Mouse (Mus musculus): ENCODE measurements around the gene Fus. TPM values are rescaled to one million over a fixed set of nuclear protein-coding genes. Genes with fewer than 3 reads are reported as not detected.

Fus gene
- polyA plus RNA-seq, 1 experiment: 763 TPM

- Histone ChIP-seq H3K4me3 (replicated peaks; ENCODE audit: control insufficient read depth, low read depth, low read length) (no peak overlapping the region), H3K4me1 (ENCODE audit: control insufficient read depth, insufficient read depth, low read length) (peaks cover 3% of the 10 kb centered on the region), H3K27ac (ENCODE audit: control insufficient read depth, insufficient read depth, low read depth, low read length, poor library complexity) (no peak overlapping the region)
- no peak for TF ChIP-seq POLR2A (IDR thresholded peaks at IDR 0.05; ENCODE audit: borderline replicate concordance, control insufficient read depth, low read depth, low read length)
- no peak for TF ChIP-seq CTCF (IDR thresholded peaks at IDR 0.05; ENCODE audit: control insufficient read depth, insufficient read depth, low read length)
- WGBS: 88% methylated on average over 11 of the region's 11 CpGs
Measured at GRCm38 (mm10) chr7:127926846-127927245, 40.4 kb upstream of the Fus start.

GRCm38 (mm10) chr7:127927726-127928125 is 39.5 kb upstream of the Fus start:
- Histone ChIP-seq H3K27ac (ENCODE audit: control insufficient read depth, insufficient read depth, low read depth, low read length, poor library complexity) (no peak overlapping the region), H3K4me3 (replicated peaks; ENCODE audit: control insufficient read depth, low read depth, low read length) (no peak overlapping the region), H3K4me1 (ENCODE audit: control insufficient read depth, insufficient read depth, low read length) (no peaks in the 10 kb centered on the region; the same call in 1 of the 2 replicates)
- TF ChIP-seq CTCF (IDR thresholded peaks at IDR 0.05; ENCODE audit: control insufficient read depth, insufficient read depth, low read length) (no peak), POLR2A (IDR thresholded peaks at IDR 0.05; ENCODE audit: borderline replicate concordance, control insufficient read depth, low read depth, low read length) (no peak)
- WGBS: 92% methylated on average over 11 of the region's 11 CpGs

- H3K4me3 ChIP-seq (replicated peaks; ENCODE audit: control insufficient read depth, low read depth, low read length): no peak overlapping the region
- H3K4me1 ChIP-seq (ENCODE audit: control insufficient read depth, insufficient read depth, low read length): no peaks in the 10 kb centered on the region
- H3K27ac ChIP-seq (ENCODE audit: control insufficient read depth, insufficient read depth, low read depth, low read length, poor library complexity): no peak overlapping the region
- 84% methylated on average over 5 of the region's 5 CpGs for WGBS
- no peak for TF ChIP-seq CTCF (IDR thresholded peaks at IDR 0.05; ENCODE audit: control insufficient read depth, insufficient read depth, low read length)
- TF ChIP-seq POLR2A (IDR thresholded peaks at IDR 0.05; ENCODE audit: borderline replicate concordance, control insufficient read depth, low read depth, low read length): no peak
Measured at GRCm38 (mm10) chr7:127928596-127928995, 38.7 kb upstream of the Fus start.

DNA sequence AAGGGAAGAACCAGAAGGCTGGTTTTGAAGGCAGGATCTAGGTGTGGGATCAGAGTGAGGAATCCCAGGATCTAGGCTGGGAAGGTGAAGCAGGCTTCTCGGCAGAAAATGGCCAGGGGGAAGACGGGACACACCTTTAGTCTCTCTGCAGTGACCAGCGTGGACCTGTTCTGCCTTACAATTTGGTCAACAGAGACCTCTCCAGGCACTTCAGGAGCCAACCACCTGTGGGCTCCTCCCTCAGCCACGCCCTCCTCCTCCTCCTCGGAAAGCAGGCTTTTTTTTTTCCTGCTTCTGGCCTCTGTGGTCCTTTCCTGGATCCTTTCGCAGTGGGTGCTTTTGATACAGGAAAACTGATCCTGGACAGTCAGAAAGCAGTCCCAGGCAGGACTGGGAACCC is 37.3 kb upstream of the Fus start, which contains the start of gene Prss8:
Gene Prss8, minus strand, starts transcription at position 182 of the 400 bp plus-strand sequence.
- Histone ChIP-seq H3K4me3 (replicated peaks; ENCODE audit: control insufficient read depth, low read depth, low read length) (no peak within 1 kb of the TSS), H3K27ac (ENCODE audit: control insufficient read depth, insufficient read depth, low read depth, low read length, poor library complexity) (no peak within 1 kb of the TSS), H3K4me1 (ENCODE audit: control insufficient read depth, insufficient read depth, low read length) (no peaks in the 10 kb centered on the region)
- 69% methylated on average over 6 of the region's 6 CpGs for WGBS
- TF ChIP-seq CTCF (IDR thresholded peaks at IDR 0.05; ENCODE audit: control insufficient read depth, insufficient read depth, low read length) (no peak), POLR2A (IDR thresholded peaks at IDR 0.05; ENCODE audit: borderline replicate concordance, control insufficient read depth, low read depth, low read length) (no peak)

DNA sequence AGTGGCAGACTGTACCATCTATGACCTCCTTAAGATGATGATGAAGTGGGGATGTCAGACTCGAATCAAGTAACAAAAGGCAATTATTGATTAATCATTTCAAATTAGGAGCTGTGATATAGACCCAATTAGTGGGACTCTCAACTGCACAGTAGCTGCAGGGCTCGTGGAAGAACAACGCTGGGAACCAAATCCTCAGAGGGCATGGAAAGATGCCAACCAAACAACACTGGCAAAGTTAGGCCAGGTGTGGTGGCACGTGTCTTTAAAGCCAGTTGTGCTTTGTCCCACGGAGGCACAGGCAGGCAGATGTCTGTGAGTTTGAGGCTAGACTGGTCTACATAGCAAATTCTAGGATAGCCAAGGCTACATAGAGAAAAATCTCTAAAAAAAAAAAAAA is 36.6 kb upstream of the Fus start:
- Histone ChIP-seq H3K27ac (ENCODE audit: control insufficient read depth, insufficient read depth, low read depth, low read length, poor library complexity) (no peak overlapping the region), H3K4me3 (replicated peaks; ENCODE audit: control insufficient read depth, low read depth, low read length) (no peak overlapping the region), H3K4me1 (ENCODE audit: control insufficient read depth, insufficient read depth, low read length) (no peaks in the 10 kb centered on the region)
- 80% methylated on average over 5 of the region's 5 CpGs for WGBS
- TF ChIP-seq POLR2A (IDR thresholded peaks at IDR 0.05; ENCODE audit: borderline replicate concordance, control insufficient read depth, low read depth, low read length) (no peak), CTCF (IDR thresholded peaks at IDR 0.05; ENCODE audit: control insufficient read depth, insufficient read depth, low read length) (no peak)

DNA sequence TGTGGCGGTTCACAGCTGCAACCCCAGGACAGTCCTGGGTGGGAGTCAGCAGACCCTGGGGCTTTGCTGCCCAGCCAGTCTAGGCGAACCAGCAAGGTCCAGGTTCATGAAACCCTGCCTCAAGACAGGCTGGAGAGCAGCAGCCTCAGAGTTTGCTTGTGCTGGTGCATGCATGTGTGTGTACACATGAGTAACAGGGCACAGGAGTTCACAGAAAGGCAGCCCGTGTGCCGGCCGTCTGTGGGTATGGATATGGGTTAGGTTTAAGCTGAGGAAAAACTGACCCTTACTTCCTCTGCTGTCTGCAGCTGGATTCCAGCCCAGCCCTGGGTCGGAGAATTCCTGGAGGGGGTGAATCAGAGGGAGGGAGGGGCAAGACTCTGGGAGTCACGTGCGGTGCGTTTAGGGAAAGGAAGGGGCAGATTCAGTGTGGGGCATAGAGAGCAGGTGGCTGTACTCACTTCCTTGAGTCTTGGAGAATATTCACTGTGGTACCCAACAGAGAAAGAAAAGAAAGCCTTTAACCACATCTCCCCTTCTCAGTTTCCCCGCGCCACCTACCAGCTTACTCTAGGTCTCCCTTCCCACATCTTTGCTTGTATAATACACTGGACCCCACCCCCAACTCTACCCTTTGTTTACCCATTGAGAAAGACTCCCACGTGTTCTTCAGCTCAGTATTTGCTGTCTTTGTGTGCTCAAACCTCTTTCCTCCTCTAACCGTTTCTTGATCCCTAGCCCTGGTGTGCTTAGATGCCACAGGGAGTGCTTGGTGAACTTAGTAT is 35.7 kb upstream of the Fus start:
- no peak overlapping the region for H3K4me3 ChIP-seq (replicated peaks; ENCODE audit: control insufficient read depth, low read depth, low read length)
- WGBS: 50% methylated on average over 13 of the region's 13 CpGs
- TF ChIP-seq POLR2A (IDR thresholded peaks at IDR 0.05; ENCODE audit: borderline replicate concordance, control insufficient read depth, low read depth, low read length): no peak
- no peak for TF ChIP-seq CTCF (IDR thresholded peaks at IDR 0.05; ENCODE audit: control insufficient read depth, insufficient read depth, low read length)
- H3K27ac ChIP-seq (ENCODE audit: control insufficient read depth, insufficient read depth, low read depth, low read length, poor library complexity): 0 out of 2 replicates have a peak overlapping the region, but pooled peaks have one; percentile 20
- H3K4me1 ChIP-seq (ENCODE audit: control insufficient read depth, insufficient read depth, low read length): no peaks in the 10 kb centered on the region

DNA sequence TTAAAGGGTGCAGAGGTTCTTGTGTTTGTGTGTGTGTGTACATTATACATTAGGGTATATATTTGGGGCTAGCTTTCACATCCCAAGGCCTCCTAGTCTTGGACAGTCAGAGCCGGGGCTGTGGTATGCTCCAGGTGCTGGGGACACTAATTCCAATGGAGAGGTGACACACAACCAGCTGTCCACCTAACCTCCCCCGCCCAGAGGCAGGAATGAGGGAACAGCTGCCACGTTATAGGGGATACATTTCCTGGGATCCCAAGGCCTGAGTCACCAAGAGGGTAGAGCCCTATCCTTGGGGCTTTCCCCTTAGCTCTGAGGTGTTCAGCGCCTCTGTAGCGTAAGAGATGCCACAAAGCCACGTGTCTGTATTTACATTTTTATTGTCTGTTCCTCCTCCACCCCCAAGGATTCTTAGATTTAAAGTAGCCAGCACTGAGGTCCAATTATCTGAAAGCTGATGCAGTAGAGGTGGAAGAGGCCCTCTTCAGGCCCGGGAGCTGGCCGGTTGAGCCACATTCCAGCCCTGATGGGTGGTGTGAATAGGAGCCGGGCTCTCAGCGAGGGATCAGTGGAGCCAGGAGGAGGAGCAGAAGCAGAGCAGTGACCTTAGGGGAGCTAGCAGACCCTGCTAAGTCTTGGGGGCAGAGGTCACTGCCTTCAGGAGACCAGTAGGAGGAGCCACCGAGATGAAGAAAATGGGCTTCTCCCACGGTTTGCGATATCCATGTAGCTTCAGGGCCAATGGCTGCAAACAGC is 34.8 kb upstream of the Fus start:
- 78% methylated on average over 13 of the region's 13 CpGs for WGBS
- TF ChIP-seq CTCF (IDR thresholded peaks at IDR 0.05; ENCODE audit: control insufficient read depth, insufficient read depth, low read length) (no peak), POLR2A (IDR thresholded peaks at IDR 0.05; ENCODE audit: borderline replicate concordance, control insufficient read depth, low read depth, low read length) (no peak)
- H3K4me1 ChIP-seq (ENCODE audit: control insufficient read depth, insufficient read depth, low read length): no peaks in the 10 kb centered on the region
- no peak overlapping the region for H3K27ac ChIP-seq (ENCODE audit: control insufficient read depth, insufficient read depth, low read depth, low read length, poor library complexity)
- no peak overlapping the region for H3K4me3 ChIP-seq (replicated peaks; ENCODE audit: control insufficient read depth, low read depth, low read length)

DNA sequence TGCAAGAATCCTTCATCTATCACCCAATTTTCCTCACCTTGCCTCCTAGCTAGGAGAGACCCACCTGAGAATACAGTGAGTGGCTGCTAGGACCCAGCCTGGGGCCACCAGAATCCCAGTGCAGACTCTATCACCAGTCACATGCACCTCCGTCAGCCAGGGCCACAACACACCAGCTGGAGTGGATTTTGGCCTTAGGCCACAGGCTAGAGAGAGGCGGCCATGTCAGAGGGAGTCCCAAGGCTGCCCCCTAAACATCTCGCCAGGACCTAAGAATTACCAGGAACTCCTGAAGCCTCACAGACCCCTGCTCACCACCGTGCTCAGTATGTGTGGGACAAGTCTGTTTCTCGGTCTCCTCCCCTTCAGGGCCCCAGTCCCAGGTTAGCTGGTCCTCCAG is 33.2 kb upstream of the Fus start:
- Histone ChIP-seq H3K4me3 (replicated peaks; ENCODE audit: control insufficient read depth, low read depth, low read length) (no peak overlapping the region), H3K4me1 (ENCODE audit: control insufficient read depth, insufficient read depth, low read length) (no peaks in the 10 kb centered on the region; the same call in none of the 2 replicates), H3K27ac (ENCODE audit: control insufficient read depth, insufficient read depth, low read depth, low read length, poor library complexity) (no peak overlapping the region)
- 82% methylated on average over 5 of the region's 5 CpGs for WGBS
- TF ChIP-seq POLR2A (IDR thresholded peaks at IDR 0.05; ENCODE audit: borderline replicate concordance, control insufficient read depth, low read depth, low read length) (no peak), CTCF (IDR thresholded peaks at IDR 0.05; ENCODE audit: control insufficient read depth, insufficient read depth, low read length) (no peak)
